Mouse (Mus musculus): ENCODE results near the gene Atxn7l3. TPM values are rescaled to one million over a fixed set of nuclear protein-coding genes. Genes with fewer than 3 reads are reported as not detected.
A peak's percentile ranks its signal among the peaks of the same experiment; 100 is the strongest.

The Atxn7l3 gene
- total RNA-seq, 1 experiment: 60.4 TPM

DNA sequence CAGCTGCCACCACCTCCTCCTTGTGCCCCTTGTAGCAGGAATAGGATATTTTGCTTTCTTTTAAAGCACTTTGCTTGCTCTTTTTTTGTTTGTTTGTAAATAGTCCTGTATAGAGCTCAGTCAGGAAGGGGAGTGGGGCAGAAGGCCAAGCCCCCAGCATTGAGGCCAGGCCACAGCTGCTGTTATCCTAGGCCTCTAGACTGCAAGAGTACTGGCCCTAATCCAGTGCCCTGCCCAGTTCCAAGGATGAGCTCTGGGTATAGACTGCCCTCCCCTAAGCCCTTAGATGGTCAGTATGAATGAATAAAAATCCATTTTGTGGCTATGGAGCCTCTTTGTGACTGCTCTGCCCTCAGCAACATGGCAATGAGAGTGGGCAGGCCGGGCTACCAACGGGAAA, 7.5 kb downstream of the Atxn7l3 start:
- no peak overlapping the region for H3K4me3 ChIP-seq (ENCODE audit: insufficient read depth in 1 of 2, low read depth in 1 of 2, low read length in 2 of 2, poor library complexity in 1 of 2, severe bottlenecking in 1 of 2)
- no peak for DNase-seq (ENCODE audit: low read depth, low spot score)
- no peak overlapping the region for H3K27ac ChIP-seq (ENCODE audit: insufficient read depth, low read depth, low read length, poor library complexity, severe bottlenecking)
- no peaks in the 10 kb centered on the region for H3K9me3 ChIP-seq (ENCODE audit: control insufficient read depth, insufficient read depth, low read depth, low read length)
- H3K4me1 ChIP-seq (ENCODE audit: control insufficient read depth in 2 of 2, insufficient read depth in 2 of 2, low read length in 2 of 2, poor library complexity in 1 of 2): peaks cover 0 to 13% of the 10 kb centered on the region in 2 experiments; a peak in 1 of 4 replicates
- H3K9ac ChIP-seq (ENCODE audit: insufficient read depth, low read depth, low read length, poor library complexity, severe bottlenecking): no peak overlapping the region
- in situ Hi-C loops (cut with MboI; ENCODE audit: low sequenced_read_pairs in 2 of 2, unreplicated experiment in 2 of 2): no loop called here
- peaks cover 42% of the 10 kb centered on the region for H3K36me3 ChIP-seq (ENCODE audit: control insufficient read depth, insufficient read depth, low read length, poor library complexity, severe bottlenecking)
- TF ChIP-seq MAFK (IDR thresholded peaks at IDR 0.05; ENCODE audit: insufficient read depth, low read depth, low read length): no peak
- no peak for TF ChIP-seq ZC3H11A (IDR thresholded peaks at IDR 0.05; ENCODE audit: borderline replicate concordance, low read depth, low read length)
- TF ChIP-seq HCFC1 (IDR thresholded peaks at IDR 0.05; ENCODE audit: borderline replicate concordance, insufficient read depth, low read length): no peak
- TF ChIP-seq ZNF384 (IDR thresholded peaks at IDR 0.05; ENCODE audit: low read depth, low read length): no peak
- TF ChIP-seq CHD2 (IDR thresholded peaks at IDR 0.05; ENCODE audit: low read depth, low read length): no peak

DNA sequence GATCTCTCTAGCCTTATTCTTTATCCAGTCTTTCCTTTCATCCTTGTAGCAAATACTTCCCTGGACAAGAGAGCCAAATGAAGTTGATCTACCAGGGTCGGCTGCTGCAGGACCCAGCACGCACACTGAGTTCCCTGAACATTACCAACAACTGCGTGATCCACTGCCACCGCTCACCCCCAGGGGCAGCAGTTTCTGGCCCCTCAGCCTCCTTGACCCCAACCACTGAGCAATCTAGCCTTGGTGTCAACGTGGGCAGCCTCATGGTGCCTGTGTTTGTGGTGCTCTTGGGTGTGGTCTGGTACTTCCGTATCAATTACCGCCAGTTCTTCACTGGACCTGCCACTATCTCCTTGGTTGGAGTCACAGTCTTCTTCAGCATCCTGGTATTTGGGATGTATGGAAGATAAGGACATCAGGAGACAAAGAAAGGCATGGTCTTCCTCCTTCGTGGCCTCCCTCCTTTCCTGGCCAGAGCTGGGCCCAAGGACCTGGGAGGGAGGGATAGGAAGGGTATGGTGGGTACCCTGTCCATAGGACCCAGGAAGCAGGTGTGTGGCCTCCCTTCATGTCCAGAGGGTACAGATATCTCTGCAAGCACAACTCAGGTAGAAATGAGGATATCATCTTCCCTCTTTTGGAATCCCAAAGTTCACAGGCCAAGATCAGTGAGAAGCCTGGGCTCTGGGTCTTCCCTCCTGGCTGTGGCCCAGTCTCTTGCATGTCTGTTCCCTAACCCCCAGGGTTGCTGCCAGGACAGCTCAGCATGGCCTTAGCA, 8.2 kb downstream of the Atxn7l3 start:
- Histone ChIP-seq H3K27ac (ENCODE audit: insufficient read depth, low read depth, low read length, poor library complexity, severe bottlenecking) (no peak overlapping the region), H3K9ac (ENCODE audit: insufficient read depth, low read depth, low read length, poor library complexity, severe bottlenecking) (no peak overlapping the region), H3K4me1 (ENCODE audit: control insufficient read depth in 2 of 2, insufficient read depth in 2 of 2, low read length in 2 of 2, poor library complexity in 1 of 2) (peaks cover 0 to 13% of the 10 kb centered on the region in 2 experiments; a peak in 1 of 4 replicates), H3K9me3 (ENCODE audit: control insufficient read depth, insufficient read depth, low read depth, low read length) (no peaks in the 10 kb centered on the region), H3K4me3 (ENCODE audit: insufficient read depth in 1 of 2, low read depth in 1 of 2, low read length in 2 of 2, poor library complexity in 1 of 2, severe bottlenecking in 1 of 2) (no peak overlapping the region), H3K36me3 (ENCODE audit: control insufficient read depth, insufficient read depth, low read length, poor library complexity, severe bottlenecking) (peaks cover 40% of the 10 kb centered on the region)
- in situ Hi-C loops (cut with MboI; ENCODE audit: low sequenced_read_pairs in 2 of 2, unreplicated experiment in 2 of 2): no loop called here
- no peak for TF ChIP-seq ZNF384 (IDR thresholded peaks at IDR 0.05; ENCODE audit: low read depth, low read length)
- TF ChIP-seq ZC3H11A (IDR thresholded peaks at IDR 0.05; ENCODE audit: borderline replicate concordance, low read depth, low read length): no peak
- TF ChIP-seq CHD2 (IDR thresholded peaks at IDR 0.05; ENCODE audit: low read depth, low read length): no peak
- no peak for TF ChIP-seq HCFC1 (IDR thresholded peaks at IDR 0.05; ENCODE audit: borderline replicate concordance, insufficient read depth, low read length)
- no peak for TF ChIP-seq MAFK (IDR thresholded peaks at IDR 0.05; ENCODE audit: insufficient read depth, low read depth, low read length)
- no peak for DNase-seq (ENCODE audit: low read depth, low spot score)

DNA sequence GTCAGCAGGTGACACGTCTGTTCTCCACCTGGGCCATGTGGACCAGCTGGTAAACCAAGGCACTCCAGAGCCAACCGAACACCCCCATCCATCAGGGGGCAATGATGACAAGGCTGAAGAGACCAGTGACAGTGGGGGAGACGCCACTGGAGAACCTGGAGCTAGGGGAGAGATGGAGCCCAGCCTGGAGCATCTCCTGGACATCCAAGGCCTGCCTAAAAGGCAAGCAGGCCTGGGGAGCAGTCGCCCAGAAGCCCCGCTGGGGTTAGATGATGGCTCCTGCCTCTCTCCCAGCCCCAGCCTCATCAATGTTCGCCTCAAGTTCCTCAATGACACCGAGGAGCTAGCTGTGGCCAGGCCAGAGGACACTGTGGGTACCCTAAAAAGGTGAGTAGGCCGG, 8.9 kb downstream of the Atxn7l3 start:
- peaks cover 34% of the 10 kb centered on the region for H3K36me3 ChIP-seq (ENCODE audit: control insufficient read depth, insufficient read depth, low read length, poor library complexity, severe bottlenecking)
- H3K4me3 ChIP-seq (ENCODE audit: insufficient read depth in 1 of 2, low read depth in 1 of 2, low read length in 2 of 2, poor library complexity in 1 of 2, severe bottlenecking in 1 of 2): no peak overlapping the region
- H3K4me1 ChIP-seq (ENCODE audit: control insufficient read depth in 2 of 2, insufficient read depth in 2 of 2, low read length in 2 of 2, poor library complexity in 1 of 2): peaks cover 0 to 13% of the 10 kb centered on the region in 2 experiments; a peak in 1 of 4 replicates
- in situ Hi-C loops (cut with MboI; ENCODE audit: low sequenced_read_pairs in 2 of 2, unreplicated experiment in 2 of 2): no loop called here
- H3K9ac ChIP-seq (ENCODE audit: insufficient read depth, low read depth, low read length, poor library complexity, severe bottlenecking): no peak overlapping the region
- no peak for TF ChIP-seq ZC3H11A (IDR thresholded peaks at IDR 0.05; ENCODE audit: borderline replicate concordance, low read depth, low read length)
- no peak for TF ChIP-seq HCFC1 (IDR thresholded peaks at IDR 0.05; ENCODE audit: borderline replicate concordance, insufficient read depth, low read length)
- no peak for TF ChIP-seq CHD2 (IDR thresholded peaks at IDR 0.05; ENCODE audit: low read depth, low read length)
- TF ChIP-seq ZNF384 (IDR thresholded peaks at IDR 0.05; ENCODE audit: low read depth, low read length): no peak
- TF ChIP-seq MAFK (IDR thresholded peaks at IDR 0.05; ENCODE audit: insufficient read depth, low read depth, low read length): no peak
- no peaks in the 10 kb centered on the region for H3K9me3 ChIP-seq (ENCODE audit: control insufficient read depth, insufficient read depth, low read depth, low read length)
- no peak overlapping the region for H3K27ac ChIP-seq (ENCODE audit: insufficient read depth, low read depth, low read length, poor library complexity, severe bottlenecking)
- no peak for DNase-seq (ENCODE audit: low read depth, low spot score)

DNA sequence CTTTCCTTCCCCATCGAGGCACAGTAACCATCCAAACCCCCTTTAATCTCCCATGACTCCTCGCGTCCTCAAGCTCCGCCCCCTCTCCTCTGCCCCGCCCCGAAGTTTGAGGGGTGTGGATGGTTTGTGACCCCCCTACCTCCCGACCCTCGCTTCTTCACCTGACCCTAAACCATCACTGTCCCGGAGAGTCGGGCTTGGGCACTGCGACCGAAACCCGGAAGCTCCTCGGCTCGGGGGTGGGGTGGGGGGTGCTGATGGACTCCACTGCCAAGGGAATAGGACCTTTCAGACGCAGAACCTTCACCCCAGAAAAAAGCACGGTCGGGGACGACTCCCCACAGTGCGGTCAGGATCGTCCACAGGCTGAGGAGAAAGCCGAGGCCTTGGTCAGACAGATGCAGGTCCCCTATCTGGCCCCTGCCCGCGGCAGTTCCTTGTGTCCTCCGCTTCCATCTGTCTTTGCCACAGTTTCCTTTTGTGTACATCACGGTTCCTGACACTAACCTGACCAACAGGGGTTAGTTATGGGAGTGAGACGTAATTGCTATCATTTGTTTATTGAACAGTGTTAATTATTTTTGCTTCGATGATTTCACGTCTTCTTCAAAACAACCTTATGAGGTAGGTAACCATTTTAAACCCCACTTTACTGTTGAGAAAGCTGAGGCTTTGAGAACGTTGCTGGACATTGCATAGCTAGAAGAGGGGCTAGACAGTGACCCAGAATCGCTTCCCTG, 11.2 kb downstream of the Atxn7l3 start:
- no peak for TF ChIP-seq MAFK (IDR thresholded peaks at IDR 0.05; ENCODE audit: insufficient read depth, low read depth, low read length)
- no peak for TF ChIP-seq CHD2 (IDR thresholded peaks at IDR 0.05; ENCODE audit: low read depth, low read length)
- TF ChIP-seq HCFC1 (IDR thresholded peaks at IDR 0.05; ENCODE audit: borderline replicate concordance, insufficient read depth, low read length): no peak
- no peak for TF ChIP-seq ZNF384 (IDR thresholded peaks at IDR 0.05; ENCODE audit: low read depth, low read length)
- no peak for TF ChIP-seq ZC3H11A (IDR thresholded peaks at IDR 0.05; ENCODE audit: borderline replicate concordance, low read depth, low read length)
- H3K36me3 ChIP-seq (ENCODE audit: control insufficient read depth, insufficient read depth, low read length, poor library complexity, severe bottlenecking): peaks cover 12% of the 10 kb centered on the region
- H3K4me1 ChIP-seq (ENCODE audit: control insufficient read depth in 2 of 2, insufficient read depth in 2 of 2, low read length in 2 of 2, poor library complexity in 1 of 2): peaks cover 2 to 8% of the 10 kb centered on the region in 2 experiments; a peak in 1 of 4 replicates
- H3K27ac ChIP-seq (ENCODE audit: insufficient read depth, low read depth, low read length, poor library complexity, severe bottlenecking): peak overlapping the region; percentile 41
- in situ Hi-C loops (cut with MboI; ENCODE audit: low sequenced_read_pairs in 2 of 2, unreplicated experiment in 2 of 2): no loop called here
- H3K9ac ChIP-seq (ENCODE audit: insufficient read depth, low read depth, low read length, poor library complexity, severe bottlenecking): peak overlapping the region; percentile 68
- no peaks in the 10 kb centered on the region for H3K9me3 ChIP-seq (ENCODE audit: control insufficient read depth, insufficient read depth, low read depth, low read length)
- no peak for DNase-seq (ENCODE audit: low read depth, low spot score)
- peak overlapping the region; percentile 73 to 82 for H3K4me3 ChIP-seq (ENCODE audit: insufficient read depth in 1 of 2, low read depth in 1 of 2, low read length in 2 of 2, poor library complexity in 1 of 2, severe bottlenecking in 1 of 2)
